Mouse (Mus musculus) thymus, adult 18-20 months (tissue): ENCODE measurements around the gene Jpt2.
A peak's percentile ranks its signal among the peaks of the same experiment; 100 is the strongest.

Experiments
- DNase-seq, 2 experiments: peaks; one replicate each; pipeline ENCODE4 v3.0.0; 2022; ENCODE audit warnings: mixed read lengths in 2 of 2

The Jpt2 gene

DNA sequence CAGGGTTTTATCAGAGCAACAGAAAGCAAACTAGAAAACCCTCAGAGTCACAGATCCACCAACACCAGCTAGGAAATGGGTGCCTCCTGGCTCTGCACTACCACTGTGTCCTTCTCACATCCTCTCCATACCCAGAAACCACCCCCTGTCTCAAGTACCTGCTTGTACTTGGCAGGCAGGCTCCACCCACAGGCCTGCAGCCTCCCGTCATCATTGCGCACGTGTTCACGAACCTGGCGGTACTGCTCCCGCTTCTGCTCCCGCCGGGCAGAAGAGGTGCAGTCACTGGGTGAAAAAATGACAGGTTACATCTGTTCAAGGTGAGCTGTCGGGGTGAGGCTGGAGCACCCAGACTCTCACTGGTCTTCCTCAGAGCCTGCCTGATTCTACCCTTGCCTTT, 56.7 kb downstream of the Jpt2 start:
- no peak for DNase-seq

- no peak for DNase-seq
Observed at GRCm38 (mm10) chr17:24902671-24903474, 57.6 kb downstream of the Jpt2 start.

- no peak for DNase-seq
Observed at GRCm38 (mm10) chr17:24902124-24902523, 58.4 kb downstream of the Jpt2 start.

GRCm38 (mm10) chr17:24900014-24900413, 60.5 kb downstream of the Jpt2 start:
- DNase-seq, result no peak

DNA sequence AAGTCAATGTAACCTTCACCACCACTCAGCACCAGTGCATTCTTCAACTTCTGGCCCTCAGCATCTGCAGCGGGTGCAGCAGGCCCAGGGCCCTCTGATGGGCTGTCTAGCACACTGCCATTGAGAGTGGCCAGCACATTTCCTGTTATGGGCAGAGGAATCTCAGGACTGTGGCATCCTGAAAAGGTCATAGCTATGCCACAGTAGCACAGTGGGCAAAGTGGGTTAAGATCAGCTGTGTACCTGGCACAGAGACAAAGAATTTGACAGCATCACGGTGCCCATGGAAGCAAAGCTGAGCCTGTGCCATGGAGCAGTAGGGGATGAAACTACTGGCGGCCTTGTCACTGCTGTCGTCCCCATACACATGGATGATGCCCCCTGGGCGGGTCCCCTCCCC, 61.3 kb downstream of the Jpt2 start:
- DNase-seq, result no peak

DNA sequence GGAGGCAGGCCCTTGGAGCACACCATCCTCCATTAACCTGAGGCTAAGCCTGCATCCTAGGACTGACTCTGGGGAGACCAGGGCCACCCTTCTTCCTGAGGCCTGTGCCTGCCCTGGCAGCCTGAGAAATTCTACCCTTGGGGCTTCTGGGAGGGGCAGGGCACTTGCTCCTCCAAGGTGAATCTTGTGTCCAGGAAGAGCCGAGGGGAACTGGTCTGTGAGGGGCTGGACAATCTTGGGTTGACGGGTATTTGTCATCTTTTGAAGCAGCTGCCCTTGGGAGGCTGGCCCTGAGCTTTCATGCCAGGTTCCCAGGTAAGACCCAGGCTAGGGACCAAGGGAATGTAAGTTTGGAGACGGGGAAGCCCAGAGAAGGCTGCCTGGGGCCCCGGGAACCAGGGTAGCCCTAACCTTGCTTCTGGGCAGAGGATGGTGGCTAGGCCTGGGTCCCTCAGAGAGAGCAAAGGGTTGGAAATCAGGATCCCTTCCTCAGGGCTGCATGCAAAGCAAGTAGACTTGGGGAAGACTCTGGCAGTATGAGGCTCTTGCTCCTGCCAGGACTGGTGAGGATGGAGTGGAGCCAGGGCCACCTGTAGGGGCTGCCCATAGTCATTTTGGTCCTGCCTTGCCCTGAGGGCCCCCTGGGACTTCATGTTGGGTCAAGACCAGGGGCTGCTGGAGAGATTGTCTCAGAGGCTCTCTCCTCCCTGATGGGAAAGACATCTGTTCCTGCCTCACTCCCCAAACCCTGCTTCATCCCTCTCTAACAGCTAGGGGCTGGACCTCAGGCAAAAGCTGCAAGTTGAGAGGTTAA, 62.2 kb downstream of the Jpt2 start:
- DNase-seq, result no peak

GRCm38 (mm10) chr17:24897600-24897999, 62.9 kb downstream of the Jpt2 start:
- no peak for DNase-seq

GRCm38 (mm10) chr17:24896993-24897269, 63.6 kb downstream of the Jpt2 start:
- DNase-seq, result no peak

- peak; percentile 64 to 70 for DNase-seq
Observed at GRCm38 (mm10) chr17:24896241-24896992, 64.1 kb downstream of the Jpt2 start, which contains the start of gene Nme3. Gene Nme3 (plus strand): TSS chr17:24896500.

GRCm38 (mm10) chr17:24895571-24896240, 64.8 kb downstream of the Jpt2 start:
- no peak for DNase-seq

DNA sequence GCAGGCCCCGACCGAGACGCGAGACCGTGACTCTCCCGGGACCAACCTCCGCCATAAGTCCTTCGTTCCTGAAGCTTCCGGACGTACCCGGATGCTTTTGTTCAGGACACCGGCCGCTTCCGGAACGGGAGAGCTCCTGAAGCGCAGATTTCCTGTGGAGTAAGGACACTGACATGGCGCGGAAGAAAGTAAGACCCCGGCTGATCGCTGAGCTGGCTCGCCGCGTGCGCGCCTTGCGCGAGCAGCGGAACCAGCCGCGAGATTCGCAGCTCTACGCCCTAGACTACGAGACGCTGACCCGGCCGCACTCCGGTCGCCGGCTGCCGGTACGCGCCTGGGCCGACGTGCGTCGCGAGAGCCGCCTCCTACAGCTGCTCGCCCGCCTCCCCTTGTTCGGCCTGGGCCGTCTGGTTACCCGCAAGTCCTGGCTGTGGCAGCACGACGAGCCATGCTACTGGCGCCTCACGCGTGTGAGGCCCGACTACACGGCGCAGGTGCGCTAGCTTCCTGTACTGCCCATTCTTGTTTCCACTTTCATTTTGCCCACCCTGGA, 65.4 kb downstream of the Jpt2 start, which contains the start of the genes Eme2 and Mrps34:
Gene Eme2 (minus strand): TSS at position 93 of the 553 bp plus-strand sequence.
Gene Mrps34 (plus strand): TSS at position 122 of the 553 bp plus-strand sequence.
- peak; percentile 55 to 66 for DNase-seq

DNA sequence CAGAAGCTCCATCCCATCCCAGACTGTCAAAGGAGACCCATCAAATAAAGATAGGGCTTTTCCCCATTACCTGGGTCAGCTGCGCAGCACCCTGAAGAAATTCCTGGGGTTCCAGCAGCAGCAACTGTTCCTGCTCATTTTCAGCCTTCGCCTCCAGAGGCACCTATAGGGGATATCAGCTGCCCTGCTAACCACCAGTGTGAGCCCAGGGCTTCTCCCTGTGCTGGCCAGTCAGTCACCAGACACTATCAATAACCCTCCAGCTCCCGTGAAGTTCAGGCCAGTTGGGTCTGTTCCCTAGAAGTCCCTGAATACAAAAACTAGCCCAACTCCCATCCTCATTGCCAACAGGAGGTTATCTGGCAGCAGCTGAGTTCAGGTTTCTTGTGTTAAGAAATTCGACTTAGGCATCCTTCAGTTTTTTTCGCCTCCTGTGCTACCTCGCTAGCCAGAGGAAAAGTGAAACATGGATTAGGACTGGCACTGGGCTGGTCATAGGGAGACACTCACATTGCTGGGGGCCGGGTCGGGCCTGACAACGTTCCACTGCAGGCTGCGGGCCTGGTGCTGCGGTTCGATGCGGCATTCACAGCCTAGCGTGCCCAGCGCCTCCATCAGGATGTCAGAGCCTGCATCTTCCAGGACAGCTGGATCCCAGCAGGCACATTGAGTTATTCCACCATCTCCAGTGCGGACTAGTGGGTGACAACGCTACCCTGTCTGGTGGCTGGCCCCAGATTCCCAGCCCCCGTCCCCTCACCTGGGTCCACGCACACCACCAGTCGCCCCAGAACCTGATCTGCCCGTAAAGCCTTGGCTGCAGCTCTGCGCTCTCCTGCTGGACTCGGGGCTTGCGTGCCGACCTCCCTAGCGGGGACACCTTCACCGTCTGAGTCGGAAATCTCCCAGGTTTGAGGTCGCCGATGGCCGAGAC, 66.2 kb downstream of the Jpt2 start:
- DNase-seq, result no peak

GRCm38 (mm10) chr17:24893276-24893675, 67.2 kb downstream of the Jpt2 start:
- no peak for DNase-seq

DNA sequence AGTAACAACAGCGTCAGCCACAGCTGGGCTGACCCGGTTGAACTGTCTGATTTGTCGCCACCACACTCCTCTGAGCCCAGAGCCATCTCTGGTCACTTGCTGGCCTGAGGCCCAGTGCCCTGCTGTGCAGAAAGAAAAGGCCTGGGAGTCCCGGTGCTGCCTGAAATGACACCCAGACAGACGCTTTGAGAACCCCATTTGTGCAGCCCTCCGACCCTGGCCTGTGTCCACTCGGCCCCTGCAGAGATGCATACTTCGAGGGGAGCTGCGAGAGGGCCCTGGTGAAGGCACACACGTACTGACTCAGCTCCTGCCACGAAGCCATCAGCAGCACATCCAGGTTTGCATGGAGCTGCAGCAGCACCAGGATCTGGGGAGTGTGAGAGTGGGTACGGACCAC, 67.7 kb downstream of the Jpt2 start:
- DNase-seq, result no peak

GRCm38 (mm10) chr17:24891321-24891720, 69.2 kb downstream of the Jpt2 start:
- DNase-seq, result no peak

DNA sequence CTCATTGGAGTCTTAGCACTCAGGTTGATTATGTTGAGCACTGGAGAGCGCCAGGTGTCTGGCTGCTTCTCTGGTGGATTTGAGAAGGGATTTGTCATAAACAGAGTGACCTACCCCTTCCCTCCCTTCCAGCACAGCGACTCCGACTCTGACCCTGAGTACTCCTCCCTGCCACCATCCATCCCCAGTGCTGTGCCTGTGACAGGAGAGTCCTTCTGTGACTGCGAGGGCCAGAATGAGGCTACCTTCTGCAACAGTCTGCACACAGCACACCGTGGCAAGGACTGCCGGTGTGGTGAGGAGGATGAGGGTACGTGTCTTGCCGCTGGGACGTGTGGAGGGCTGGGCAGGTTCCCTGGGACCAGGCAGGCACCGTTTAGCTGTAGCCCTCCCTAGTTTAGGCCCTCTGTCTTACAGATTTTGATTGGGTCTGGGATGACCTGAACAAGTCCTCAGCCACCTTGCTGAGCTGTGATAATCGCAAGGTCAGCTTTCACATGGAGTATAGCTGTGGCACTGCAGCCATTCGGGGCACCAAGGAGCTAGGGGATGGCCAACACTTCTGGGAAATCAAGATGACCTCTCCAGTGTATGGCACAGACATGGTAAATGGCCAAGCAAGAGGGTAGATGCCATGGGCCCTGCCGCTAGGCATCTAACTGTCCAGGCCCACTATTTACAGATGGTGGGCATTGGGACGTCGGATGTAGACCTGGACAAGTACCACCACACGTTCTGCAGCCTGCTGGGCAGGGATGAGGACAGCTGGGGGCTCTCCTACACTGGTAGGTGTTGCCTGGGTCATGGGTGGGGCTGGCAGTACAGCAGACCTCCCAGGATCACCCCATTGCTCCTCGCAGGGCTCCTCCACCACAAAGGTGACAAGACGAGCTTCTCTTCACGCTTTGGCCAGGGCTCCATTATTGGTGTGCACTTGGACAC, 70.1 kb downstream of the Jpt2 start:
- DNase-seq, result no peak

GRCm38 (mm10) chr17:24888862-24889261, 71.6 kb downstream of the Jpt2 start:
- no peak for DNase-seq
